Mouse (Mus musculus) layer of hippocampus, postnatal 36 days (tissue): ENCODE data around the gene Itga4. TPM values are rescaled to one million over a fixed set of nuclear protein-coding genes. Genes with fewer than 3 reads are reported as not detected.

Experiments used
- DNase-seq, 2 experiments: peaks; one replicate each; pipeline ENCODE4 v3.0.0; 2022
- total RNA-seq, 2 experiments: library from RNA; stranded (reverse); gene quantifications; 2 replicates each; pipeline ENCODE4 v1.2.3; 2021

The Itga4 gene
- total RNA-seq, 2 experiments from 2014 or later: 26.1 to 29.7 TPM

- DNase-seq: no peak
Observed at GRCm38 (mm10) chr2:79266480-79266879, 11.3 kb downstream of the Itga4 start.

- no peak for DNase-seq
Observed at GRCm38 (mm10) chr2:79267181-79267580, 12.0 kb downstream of the Itga4 start.

GRCm38 (mm10) chr2:79268863-79269262, 13.6 kb downstream of the Itga4 start:
- DNase-seq: no peak

GRCm38 (mm10) chr2:79270034-79270535, 14.9 kb downstream of the Itga4 start:
- DNase-seq: no peak

GRCm38 (mm10) chr2:79271838-79272237, 16.6 kb downstream of the Itga4 start:
- no peak for DNase-seq

- no peak for DNase-seq
Observed at GRCm38 (mm10) chr2:79278581-79278980, 23.4 kb downstream of the Itga4 start.

- no peak for DNase-seq
Observed at GRCm38 (mm10) chr2:79284206-79284605, 29.0 kb downstream of the Itga4 start.

GRCm38 (mm10) chr2:79290149-79290548, 34.9 kb downstream of the Itga4 start:
- no peak for DNase-seq

GRCm38 (mm10) chr2:79291922-79292321, 36.7 kb downstream of the Itga4 start:
- DNase-seq: no peak

GRCm38 (mm10) chr2:79292431-79292830, 37.2 kb downstream of the Itga4 start:
- peak; percentile 41 to 48 for DNase-seq

GRCm38 (mm10) chr2:79302398-79302797, 47.2 kb downstream of the Itga4 start:
- DNase-seq: no peak

GRCm38 (mm10) chr2:79307549-79307948, 52.3 kb downstream of the Itga4 start:
- peak in 1 of 2 experiments; percentile 18 for DNase-seq

- DNase-seq: peak in 1 of 2 experiments; percentile 18
Observed at GRCm38 (mm10) chr2:79309454-79310118, 54.4 kb downstream of the Itga4 start.

- DNase-seq: no peak
Observed at GRCm38 (mm10) chr2:79312499-79312898, 57.3 kb downstream of the Itga4 start.

GRCm38 (mm10) chr2:79315108-79315507, 59.9 kb downstream of the Itga4 start:
- DNase-seq: no peak

GRCm38 (mm10) chr2:79316182-79316880, 61.1 kb downstream of the Itga4 start:
- DNase-seq: no peak

- DNase-seq: no peak
Observed at GRCm38 (mm10) chr2:79328079-79328478, 72.9 kb downstream of the Itga4 start.

- DNase-seq: no peak
Observed at GRCm38 (mm10) chr2:79334661-79335060, 79.4 kb downstream of the Itga4 start.

- no peak for DNase-seq
Observed at GRCm38 (mm10) chr2:79336141-79336540, 80.9 kb downstream of the Itga4 start.

GRCm38 (mm10) chr2:79339003-79339402, 83.8 kb downstream of the Itga4 start:
- no peak for DNase-seq

GRCm38 (mm10) chr2:79343115-79343514, 87.9 kb downstream of the Itga4 start:
- DNase-seq: no peak

- DNase-seq: no peak
Observed at GRCm38 (mm10) chr2:79351179-79352099, 96.2 kb downstream of the Itga4 start.
